Mouse (Mus musculus): ENCODE measurements around the gene Gm42688. TPM values are rescaled to one million over a fixed set of nuclear protein-coding genes. Genes with fewer than 3 reads are reported as not detected.

Gene Gm42688
- polyA plus RNA-seq, 1 experiment, result 0.45 TPM

DNA sequence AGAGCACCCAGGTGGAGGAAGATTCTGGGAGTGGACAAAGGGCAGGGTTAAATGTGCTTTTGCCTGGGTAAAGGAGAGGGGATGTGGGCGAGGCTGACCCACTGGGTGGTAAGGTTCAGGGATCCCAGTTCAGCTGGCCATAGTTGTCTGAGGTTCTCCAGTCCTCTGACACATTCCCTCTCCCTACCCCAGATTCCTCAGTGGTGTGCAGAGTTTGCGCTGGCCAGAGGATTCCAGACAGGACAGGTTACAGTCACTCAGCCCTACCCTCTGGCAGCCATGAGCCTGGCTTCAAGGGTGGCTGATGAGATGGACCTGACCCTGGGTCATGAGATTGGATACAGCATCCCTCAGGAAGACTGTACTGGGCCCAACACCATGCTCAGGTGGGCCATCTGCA, 42.7 kb upstream of the Gm42688 start:
- no peak for TF ChIP-seq CTCF (IDR thresholded peaks at IDR 0.05; ENCODE audit: low read depth, low read length)
- TF ChIP-seq POLR2A (IDR thresholded peaks at IDR 0.05; ENCODE audit: insufficient read depth, low read length), result no peak
- TF ChIP-seq EP300 (IDR thresholded peaks at IDR 0.05; ENCODE audit: insufficient read depth, low read depth, low read length), result no peak
- Histone ChIP-seq H3K36me3 (ENCODE audit: control insufficient read depth, insufficient read depth, low read length, poor library complexity, severe bottlenecking) (peaks cover 5% of the 10 kb centered on the region; the same call in 1 of the 2 replicates), H3K27me3 (ENCODE audit: control insufficient read depth, insufficient read depth, low read length, poor library complexity, severe bottlenecking) (no peaks in the 10 kb centered on the region), H3K4me1 (ENCODE audit: control insufficient read depth, insufficient read depth, low read length) (peaks cover 4% of the 10 kb centered on the region), H3K9me3 (replicated peaks; ENCODE audit: control insufficient read depth, insufficient read depth, low read length, poor library complexity, severe bottlenecking) (no peaks in the 10 kb centered on the region), H3K4me3 (ENCODE audit: low read depth, low read length) (no peak overlapping the region), H3K27ac (ENCODE audit: insufficient read depth, low read length) (no peak overlapping the region), H3K9ac (ENCODE audit: low read depth, poor library complexity, severe bottlenecking) (no peak overlapping the region)

DNA sequence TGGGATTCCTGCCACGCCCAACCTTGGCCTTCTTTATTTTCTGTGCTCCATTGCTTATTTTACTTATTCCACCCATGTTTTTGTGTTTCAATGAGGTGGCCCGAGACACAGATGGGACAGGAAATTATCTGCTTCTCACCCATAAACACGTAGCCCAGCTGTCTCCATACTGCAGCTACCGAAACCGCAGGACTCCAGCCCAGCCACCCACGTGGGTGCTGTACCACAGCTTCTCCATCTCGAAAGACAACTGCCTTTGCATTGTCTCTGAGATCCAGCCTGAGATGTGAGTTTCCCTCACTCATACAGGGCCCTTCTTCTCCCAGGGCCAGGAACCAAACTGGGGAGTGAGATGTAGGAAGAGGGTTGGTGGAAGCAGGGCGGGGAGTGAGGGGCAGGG, 35.4 kb upstream of the Gm42688 start:
- Histone ChIP-seq H3K36me3 (ENCODE audit: control insufficient read depth, insufficient read depth, low read length, poor library complexity, severe bottlenecking) (no peaks in the 10 kb centered on the region), H3K27me3 (ENCODE audit: control insufficient read depth, insufficient read depth, low read length, poor library complexity, severe bottlenecking) (peaks cover 34% of the 10 kb centered on the region), H3K27ac (ENCODE audit: insufficient read depth, low read length) (no peak overlapping the region), H3K9me3 (replicated peaks; ENCODE audit: control insufficient read depth, insufficient read depth, low read length, poor library complexity, severe bottlenecking) (no peaks in the 10 kb centered on the region), H3K4me1 (ENCODE audit: control insufficient read depth, insufficient read depth, low read length) (no peaks in the 10 kb centered on the region), H3K4me3 (ENCODE audit: low read depth, low read length) (no peak overlapping the region), H3K9ac (ENCODE audit: low read depth, poor library complexity, severe bottlenecking) (no peak overlapping the region)
- TF ChIP-seq CTCF (IDR thresholded peaks at IDR 0.05; ENCODE audit: low read depth, low read length), result no peak
- TF ChIP-seq POLR2A (IDR thresholded peaks at IDR 0.05; ENCODE audit: insufficient read depth, low read length), result no peak
- TF ChIP-seq EP300 (IDR thresholded peaks at IDR 0.05; ENCODE audit: insufficient read depth, low read depth, low read length), result no peak

DNA sequence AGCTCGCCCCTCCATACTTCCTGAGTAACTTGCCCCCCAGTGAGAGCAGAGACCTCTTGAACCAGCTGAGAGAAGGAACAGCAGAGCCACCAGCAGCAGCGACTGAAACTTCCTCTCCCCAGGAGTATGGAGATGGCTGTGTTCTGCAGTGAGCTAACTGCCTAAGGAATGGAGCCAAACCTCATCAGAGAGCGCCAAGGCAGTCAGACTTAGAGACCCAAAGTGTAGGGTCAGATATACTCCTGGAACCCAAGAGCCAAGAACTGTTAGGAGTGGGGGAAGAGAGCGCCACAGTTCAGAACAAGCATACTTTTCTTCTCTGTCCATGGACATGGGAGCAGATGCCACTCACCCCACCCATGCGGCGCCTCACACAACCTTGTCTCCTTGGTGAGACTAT, 35.0 kb upstream of the Gm42688 start:
- no peaks in the 10 kb centered on the region for H3K9me3 ChIP-seq (replicated peaks; ENCODE audit: control insufficient read depth, insufficient read depth, low read length, poor library complexity, severe bottlenecking)
- H3K4me1 ChIP-seq (ENCODE audit: control insufficient read depth, insufficient read depth, low read length), result no peaks in the 10 kb centered on the region
- H3K4me3 ChIP-seq (ENCODE audit: low read depth, low read length), result no peak overlapping the region
- no peak overlapping the region for H3K9ac ChIP-seq (ENCODE audit: low read depth, poor library complexity, severe bottlenecking)
- no peak for TF ChIP-seq CTCF (IDR thresholded peaks at IDR 0.05; ENCODE audit: low read depth, low read length)
- no peaks in the 10 kb centered on the region for H3K36me3 ChIP-seq (ENCODE audit: control insufficient read depth, insufficient read depth, low read length, poor library complexity, severe bottlenecking)
- no peak overlapping the region for H3K27ac ChIP-seq (ENCODE audit: insufficient read depth, low read length)
- peaks cover 35% of the 10 kb centered on the region for H3K27me3 ChIP-seq (ENCODE audit: control insufficient read depth, insufficient read depth, low read length, poor library complexity, severe bottlenecking)

DNA sequence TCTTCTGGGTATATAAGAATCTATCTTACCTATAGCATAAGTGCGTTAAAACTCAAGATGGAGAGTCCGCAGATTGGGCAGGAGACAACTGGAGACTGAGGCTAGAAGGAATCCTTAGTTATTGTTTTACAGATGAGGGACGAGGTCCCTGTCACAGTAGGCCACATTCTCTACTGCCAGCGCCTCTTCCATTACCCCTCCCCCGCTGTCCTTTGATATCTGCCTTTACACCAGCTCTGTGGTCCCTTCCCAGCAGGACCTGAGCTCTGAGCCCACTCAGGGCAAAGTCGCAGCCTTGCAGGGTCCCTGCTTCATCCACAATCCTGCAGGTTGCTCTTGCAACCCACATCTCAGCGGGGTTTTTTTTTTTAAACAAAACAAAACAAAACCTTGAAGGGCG, 33.2 kb upstream of the Gm42688 start:
- Histone ChIP-seq H3K36me3 (ENCODE audit: control insufficient read depth, insufficient read depth, low read length, poor library complexity, severe bottlenecking) (no peaks in the 10 kb centered on the region), H3K9me3 (replicated peaks; ENCODE audit: control insufficient read depth, insufficient read depth, low read length, poor library complexity, severe bottlenecking) (no peaks in the 10 kb centered on the region), H3K9ac (ENCODE audit: low read depth, poor library complexity, severe bottlenecking) (peak overlapping the region; percentile 17; the same call in 1 of the 2 replicates), H3K4me1 (ENCODE audit: control insufficient read depth, insufficient read depth, low read length) (no peaks in the 10 kb centered on the region), H3K4me3 (ENCODE audit: low read depth, low read length) (no peak overlapping the region), H3K27me3 (ENCODE audit: control insufficient read depth, insufficient read depth, low read length, poor library complexity, severe bottlenecking) (peaks cover 35% of the 10 kb centered on the region), H3K27ac (ENCODE audit: insufficient read depth, low read length) (no peak overlapping the region)
- TF ChIP-seq POLR2A (IDR thresholded peaks at IDR 0.05; ENCODE audit: insufficient read depth, low read length), result no peak
- TF ChIP-seq EP300 (IDR thresholded peaks at IDR 0.05; ENCODE audit: insufficient read depth, low read depth, low read length), result no peak
- no peak for TF ChIP-seq CTCF (IDR thresholded peaks at IDR 0.05; ENCODE audit: low read depth, low read length)

DNA sequence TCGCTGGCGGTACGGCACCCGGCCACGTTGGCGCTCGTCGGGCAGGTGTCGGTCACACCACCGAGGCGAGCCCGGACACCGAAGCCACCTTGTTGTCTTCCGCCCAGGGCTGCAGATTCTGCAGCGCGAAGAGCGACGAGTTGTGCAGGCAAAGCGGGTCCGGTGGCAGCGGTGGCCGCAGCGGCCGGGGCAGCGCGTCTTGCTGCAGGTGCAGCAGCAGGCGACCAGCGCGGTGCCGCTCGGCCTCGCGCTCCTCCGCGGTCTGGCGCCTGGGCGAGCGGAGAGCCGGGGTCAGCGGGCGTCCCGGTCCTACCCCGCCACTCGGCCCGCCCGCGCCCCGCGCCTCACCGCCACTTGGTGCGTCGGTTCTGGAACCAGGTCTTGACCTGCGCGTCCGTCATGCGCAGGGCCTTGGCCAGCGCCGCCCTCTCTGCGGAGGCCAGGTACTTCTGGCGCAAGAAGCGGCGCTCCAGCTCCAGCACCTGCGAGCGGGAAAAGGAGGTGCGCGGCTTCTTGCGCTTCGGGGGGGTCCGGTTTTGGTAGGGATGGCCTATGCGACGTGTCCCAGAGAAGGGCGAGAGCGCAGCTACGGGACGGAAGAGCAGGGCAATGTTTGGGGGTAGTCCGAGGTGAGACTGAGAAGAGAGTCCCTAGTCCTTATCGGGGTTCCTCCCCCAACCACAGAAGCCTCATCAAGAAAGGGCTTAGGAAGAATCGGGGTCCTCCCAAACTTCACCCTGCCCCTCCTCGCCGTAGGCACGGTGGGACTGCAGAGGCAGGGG, 32.5 kb upstream of the Gm42688 start:
- Histone ChIP-seq H3K27me3 (ENCODE audit: control insufficient read depth, insufficient read depth, low read length, poor library complexity, severe bottlenecking) (peaks cover 35% of the 10 kb centered on the region), H3K9ac (ENCODE audit: low read depth, poor library complexity, severe bottlenecking) (peak overlapping the region; percentile 17; the same call in 1 of the 2 replicates), H3K36me3 (ENCODE audit: control insufficient read depth, insufficient read depth, low read length, poor library complexity, severe bottlenecking) (no peaks in the 10 kb centered on the region), H3K4me1 (ENCODE audit: control insufficient read depth, insufficient read depth, low read length) (no peaks in the 10 kb centered on the region), H3K4me3 (ENCODE audit: low read depth, low read length) (peak overlapping the region; percentile 65), H3K9me3 (replicated peaks; ENCODE audit: control insufficient read depth, insufficient read depth, low read length, poor library complexity, severe bottlenecking) (no peaks in the 10 kb centered on the region), H3K27ac (ENCODE audit: insufficient read depth, low read length) (no peak overlapping the region)
- TF ChIP-seq POLR2A (IDR thresholded peaks at IDR 0.05; ENCODE audit: insufficient read depth, low read length) (no peak), CTCF (IDR thresholded peaks at IDR 0.05; ENCODE audit: low read depth, low read length) (no peak), EP300 (IDR thresholded peaks at IDR 0.05; ENCODE audit: insufficient read depth, low read depth, low read length) (no peak)

DNA sequence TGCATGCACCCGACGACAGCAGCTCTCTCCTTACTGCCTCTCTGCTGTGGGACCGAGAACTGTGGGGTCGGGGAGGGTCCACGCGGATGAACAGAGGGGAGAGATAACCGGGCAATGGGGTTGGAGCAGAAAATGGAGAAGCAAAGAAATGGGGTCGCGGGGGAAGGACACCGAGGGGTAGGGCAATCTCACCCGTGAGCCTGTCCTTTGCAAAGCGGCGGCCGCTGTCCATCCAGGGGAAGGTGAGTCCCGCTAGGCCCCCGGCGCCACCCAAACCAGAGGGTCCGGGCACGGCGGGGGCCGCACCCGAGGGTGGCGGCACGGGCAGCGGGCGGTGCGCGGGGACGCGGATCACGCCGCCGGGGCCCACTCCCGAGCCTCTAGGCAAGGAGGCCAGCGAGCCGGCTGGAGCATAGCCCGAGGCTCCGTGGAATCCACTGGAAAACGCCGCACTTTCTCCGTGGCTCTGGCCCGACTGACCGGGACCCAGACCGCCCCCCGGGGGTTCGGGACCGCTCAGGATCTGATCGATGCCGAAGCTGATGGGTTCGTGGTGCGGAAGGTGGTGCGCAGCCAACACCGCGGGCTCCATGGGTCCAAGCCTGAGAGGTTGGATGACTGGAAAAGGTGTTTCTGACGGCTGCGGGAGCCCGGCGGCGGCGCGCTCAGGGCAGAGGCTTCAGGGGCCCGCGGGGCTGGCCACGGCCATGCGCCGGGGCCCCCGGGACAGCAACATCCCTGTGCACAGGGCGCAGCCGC, 31.8 kb upstream of the Gm42688 start:
- peaks cover 35% of the 10 kb centered on the region for H3K27me3 ChIP-seq (ENCODE audit: control insufficient read depth, insufficient read depth, low read length, poor library complexity, severe bottlenecking)
- no peaks in the 10 kb centered on the region for H3K4me1 ChIP-seq (ENCODE audit: control insufficient read depth, insufficient read depth, low read length)
- peak overlapping the region; percentile 65 for H3K4me3 ChIP-seq (ENCODE audit: low read depth, low read length)
- H3K36me3 ChIP-seq (ENCODE audit: control insufficient read depth, insufficient read depth, low read length, poor library complexity, severe bottlenecking), result no peaks in the 10 kb centered on the region
- H3K9me3 ChIP-seq (replicated peaks; ENCODE audit: control insufficient read depth, insufficient read depth, low read length, poor library complexity, severe bottlenecking), result no peaks in the 10 kb centered on the region
- TF ChIP-seq POLR2A (IDR thresholded peaks at IDR 0.05; ENCODE audit: insufficient read depth, low read length) (no peak), CTCF (IDR thresholded peaks at IDR 0.05; ENCODE audit: low read depth, low read length) (no peak), EP300 (IDR thresholded peaks at IDR 0.05; ENCODE audit: insufficient read depth, low read depth, low read length) (no peak)
- peak overlapping the region; percentile 71 for H3K9ac ChIP-seq (ENCODE audit: low read depth, poor library complexity, severe bottlenecking)
- no peak overlapping the region for H3K27ac ChIP-seq (ENCODE audit: insufficient read depth, low read length)

All from ES-Bruce4 (cell line).